Mouse (Mus musculus): ENCODE measurements around the gene Slc26a6.

GRCm38 (mm10) chr9:108808163-108808665 lies 44.9 kb upstream of the Slc26a6 start, which contains the start of gene Nckipsd:
- TF ChIP-seq POLR2A (IDR thresholded peaks at IDR 0.05; ENCODE audit: control insufficient read depth, extremely low read depth, insufficient read depth, low read length, poor library complexity) (peak; percentile 45), CTCF (IDR thresholded peaks at IDR 0.05; ENCODE audit: borderline replicate concordance, control insufficient read depth, extremely low read depth, insufficient read depth, low read length, poor library complexity) (peak; percentile 96)
